Mouse (Mus musculus): ENCODE data around the gene Tmem86b.

Gene Tmem86b

GRCm38 (mm10) chr7:4631031-4631430 is at the start of gene Tmem86b:
Gene Tmem86b (minus strand): TSS chr7:4631422.
- no peak for DNase-seq (ENCODE audit: low read depth in 1 of 2, low spot score in 2 of 2)

- no peak for DNase-seq (ENCODE audit: low read depth in 1 of 2, low spot score in 2 of 2)
Measured at GRCm38 (mm10) chr7:4675200-4675599, 44.0 kb upstream of the Tmem86b start.

GRCm38 (mm10) chr7:4674114-4674731 is 43.0 kb upstream of the Tmem86b start:
- no peak for DNase-seq (ENCODE audit: low read depth in 1 of 2, low spot score in 2 of 2)

- no peak for DNase-seq (ENCODE audit: low read depth in 1 of 2, low spot score in 2 of 2)
Measured at GRCm38 (mm10) chr7:4671956-4672355, 40.7 kb upstream of the Tmem86b start.

- no peak for DNase-seq (ENCODE audit: low read depth in 1 of 2, low spot score in 2 of 2)
Measured at GRCm38 (mm10) chr7:4670655-4671255, 39.5 kb upstream of the Tmem86b start.

GRCm38 (mm10) chr7:4669156-4669555 is 37.9 kb upstream of the Tmem86b start:
- DNase-seq (ENCODE audit: low read depth in 1 of 2, low spot score in 2 of 2), result no peak

GRCm38 (mm10) chr7:4668506-4668905 is 37.3 kb upstream of the Tmem86b start:
- DNase-seq (ENCODE audit: low read depth in 1 of 2, low spot score in 2 of 2), result no peak

GRCm38 (mm10) chr7:4666871-4667270 is 35.6 kb upstream of the Tmem86b start:
- DNase-seq (ENCODE audit: low read depth in 1 of 2, low spot score in 2 of 2), result no peak

- no peak for DNase-seq (ENCODE audit: low read depth in 1 of 2, low spot score in 2 of 2)
Measured at GRCm38 (mm10) chr7:4663742-4664141, 32.5 kb upstream of the Tmem86b start.

- DNase-seq (ENCODE audit: low read depth in 1 of 2, low spot score in 2 of 2), result no peak
Measured at GRCm38 (mm10) chr7:4663179-4663578, 32.0 kb upstream of the Tmem86b start.

- no peak for DNase-seq (ENCODE audit: low read depth in 1 of 2, low spot score in 2 of 2)
Measured at GRCm38 (mm10) chr7:4659911-4660443, 28.8 kb upstream of the Tmem86b start.

- peak; percentile 88 to 93 for DNase-seq (ENCODE audit: low read depth in 1 of 2, low spot score in 2 of 2)
Measured at GRCm38 (mm10) chr7:4658912-4659551, 27.8 kb upstream of the Tmem86b start, which contains the start of gene Ppp6r1. Gene Ppp6r1 (minus strand): TSS chr7:4659019.

- no peak for DNase-seq (ENCODE audit: low read depth in 1 of 2, low spot score in 2 of 2)
Measured at GRCm38 (mm10) chr7:4658128-4658907, 27.1 kb upstream of the Tmem86b start.

- DNase-seq (ENCODE audit: low read depth in 1 of 2, low spot score in 2 of 2), result no peak
Measured at GRCm38 (mm10) chr7:4657521-4658127, 26.4 kb upstream of the Tmem86b start.

GRCm38 (mm10) chr7:4656818-4657217 is 25.6 kb upstream of the Tmem86b start:
- no peak for DNase-seq (ENCODE audit: low read depth in 1 of 2, low spot score in 2 of 2)

- no peak for DNase-seq (ENCODE audit: low read depth in 1 of 2, low spot score in 2 of 2)
Measured at GRCm38 (mm10) chr7:4655916-4656315, 24.7 kb upstream of the Tmem86b start.

- DNase-seq (ENCODE audit: low read depth in 1 of 2, low spot score in 2 of 2), result no peak
Measured at GRCm38 (mm10) chr7:4655393-4655792, 24.2 kb upstream of the Tmem86b start.

GRCm38 (mm10) chr7:4654221-4654620 is 23.0 kb upstream of the Tmem86b start:
- DNase-seq (ENCODE audit: low read depth in 1 of 2, low spot score in 2 of 2), result no peak

- peak; percentile 62 to 68 for DNase-seq (ENCODE audit: low read depth in 1 of 2, low spot score in 2 of 2)
Measured at GRCm38 (mm10) chr7:4653780-4654179, 22.6 kb upstream of the Tmem86b start.

GRCm38 (mm10) chr7:4653351-4653750 is 22.1 kb upstream of the Tmem86b start:
- DNase-seq (ENCODE audit: low read depth in 1 of 2, low spot score in 2 of 2), result no peak

- DNase-seq (ENCODE audit: low read depth in 1 of 2, low spot score in 2 of 2), result no peak
Measured at GRCm38 (mm10) chr7:4652726-4653125, 21.5 kb upstream of the Tmem86b start.
